16 mouse cellular contexts compared by ENCODE assay signal in the genomic region with DNA sequence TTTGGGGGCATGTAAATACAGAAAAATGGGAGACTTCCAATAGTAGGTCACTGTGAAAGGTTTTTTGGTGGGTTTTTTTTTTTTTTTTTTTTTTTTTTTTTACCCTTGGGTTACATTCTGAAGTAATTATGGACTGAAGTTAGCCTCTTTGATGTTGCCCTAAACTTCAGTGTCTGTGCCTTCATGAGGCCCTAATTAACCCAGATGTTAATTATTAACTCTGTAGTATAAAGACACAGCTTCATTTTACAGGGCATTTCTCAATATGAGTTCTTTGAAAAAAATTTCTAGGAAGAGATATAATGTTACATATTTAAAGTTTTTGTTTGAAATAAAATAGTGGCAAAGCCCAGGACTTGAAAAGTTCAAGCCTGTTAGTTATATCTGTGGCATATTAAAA. TPM values are rescaled to one million over a fixed set of nuclear protein-coding genes. Genes with fewer than 3 reads are reported as not detected.
"Had no signal": no experiment of that assay in that cellular context is flagged by ENCODE, and none has a peak within 500 bp of the region (broad histone marks: within the 10 kb centered on the region; RNA-seq: fewer than 3 reads in every experiment).

No protein-coding gene starts in this region.

- H3K27me3 ChIP-seq: limb, embryonic 15.5 days; liver, embryonic 13.5 days; midbrain, embryonic 13.5 days; neural tube, embryonic 15.5 days; stomach, embryonic 15.5 days had no signal

- H3K4me2 ChIP-seq: limb, embryonic 15.5 days; liver, embryonic 13.5 days; midbrain, embryonic 13.5 days; neural tube, embryonic 15.5 days; stomach, embryonic 15.5 days had no signal

- H3K4me1 ChIP-seq: liver, embryonic 13.5 days; midbrain, embryonic 13.5 days; stomach, embryonic 15.5 days had no signal

- H3K9ac ChIP-seq: limb, embryonic 15.5 days; liver, embryonic 13.5 days; midbrain, embryonic 13.5 days; neural tube, embryonic 15.5 days; stomach, embryonic 15.5 days had no signal

- H3K4me3 ChIP-seq: limb, embryonic 15.5 days; liver, embryonic 13.5 days; midbrain, embryonic 13.5 days; myocyte; neural tube, embryonic 15.5 days; stomach, embryonic 15.5 days had no signal

- ATAC-seq: inflammation-experienced regulatory T-cells, adult 6 months; lung, postnatal 0 days; midbrain, embryonic 13.5 days had no signal

- H3K9me3 ChIP-seq: limb, embryonic 15.5 days; liver, embryonic 13.5 days; midbrain, embryonic 13.5 days; neural tube, embryonic 15.5 days; stomach, embryonic 15.5 days had no signal

- H3K36me3 ChIP-seq: limb, embryonic 15.5 days; liver, embryonic 13.5 days; midbrain, embryonic 13.5 days; neural tube, embryonic 15.5 days; stomach, embryonic 15.5 days had no signal

- H3K27ac ChIP-seq: kidney, postnatal 0 days; limb, embryonic 15.5 days; liver, embryonic 13.5 days; midbrain, embryonic 13.5 days; neural tube, embryonic 15.5 days; stomach, embryonic 15.5 days had no signal

- DNase-seq: kidney, adult 8-10 months; kidney, postnatal 36 days; layer of hippocampus, postnatal 36 days; liver, embryonic 13.5 days; lung, adult 18-20 months; right cerebral cortex, postnatal 4 days; spleen, adult 18-20 months; thymus, postnatal 36 days had no signal

RNA-seq across cellular contexts. Expression of a gene that starts 2.6 kb away (rescaled TPM):
- polyA plus RNA-seq: inflammation-experienced regulatory T-cells, adult 6 months had no signal
